Mouse (Mus musculus): ENCODE data around the gene Aldh1a1.

- TF ChIP-seq CTCF (IDR thresholded peaks at IDR 0.05; ENCODE audit: low read depth, low read length) (no peak), POLR2A (IDR thresholded peaks at IDR 0.05; ENCODE audit: insufficient read depth, low read length) (no peak)
Observed at GRCm38 (mm10) chr19:20547025-20547424, 54.5 kb downstream of the Aldh1a1 start.

Measured in ES-Bruce4 (cell line).